Mouse (Mus musculus) kidney, postnatal 0 days (tissue): Measurements from ENCODE around the gene Dnah7a. TPM values are rescaled to one million over a fixed set of nuclear protein-coding genes. Genes with fewer than 3 reads are reported as not detected.
"Not testable (repeated sequence)": the region's sequence is repeated elsewhere in the genome, so short reads cannot be mapped to it uniquely, and the experiment has no call there.

Experiments used
- ATAC-seq: fragments of 200-750 bp; cut with Nextera tagmentation; replicated peaks from 2 replicates; pipeline ENCODE4 v1.8.0; 2017; ENCODE audit warnings: low read depth, moderate number of reproducible peaks, moderate TSS enrichment, moderate library complexity; ENCODE audit not compliant: low FRiP score
- DNase-seq: peaks from one replicate; pipeline ENCODE4 v3.0.0-alpha.2; 2016; ENCODE audit warnings: low spot score
- H3K27ac ChIP-seq: fragments of 300-500 bp; sonication (generic); 2 replicates; pipeline ENCODE4 v1.5.1; 2014; ENCODE audit warnings: mild to moderate bottlenecking
- H3K27me3 ChIP-seq: fragments of 300-500 bp; sonication (generic); 2 replicates; pipeline ENCODE4 v1.6.1; 2014; ENCODE audit warnings: low read length, mixed read lengths; ENCODE audit not compliant: insufficient read depth
- H3K36me3 ChIP-seq: fragments of 300-500 bp; sonication (generic); 2 replicates; pipeline ENCODE4 v1.6.1; 2014; ENCODE audit warnings: low read length, mixed read lengths; ENCODE audit not compliant: insufficient read depth
- H3K4me1 ChIP-seq: fragments of 300-500 bp; sonication (generic); replicated peaks from 2 replicates; pipeline ENCODE4 v1.6.1; 2014; ENCODE audit warnings: antibody characterized with exemption, low read length, mixed read lengths; ENCODE audit not compliant: insufficient read depth
- H3K4me2 ChIP-seq: fragments of 300-500 bp; sonication (generic); 2 replicates; pipeline ENCODE4 v1.6.1; 2014; ENCODE audit warnings: mild to moderate bottlenecking, low read length, moderate library complexity, mixed read lengths
- H3K4me3 ChIP-seq: fragments of 300-500 bp; sonication (generic); replicated peaks from 2 replicates; pipeline ENCODE4 v1.5.1; 2014; ENCODE audit warnings: low read depth, low read length
- H3K9ac ChIP-seq: fragments of 300-500 bp; sonication (generic); 2 replicates; pipeline ENCODE4 v1.6.1; 2014; ENCODE audit warnings: low read depth, low read length
- H3K9me3 ChIP-seq: fragments of 300-500 bp; sonication (generic); replicated peaks from 2 replicates; pipeline ENCODE4 v1.6.1; 2016; ENCODE audit warnings: low read length, inconsistent platforms, mixed read lengths
- CTCF ChIP-seq: IDR thresholded peaks from 2 replicates; pipeline ENCODE4 v1.5.1; 2016; ENCODE audit warnings: antibody characterized with exemption, low read depth, mild to moderate bottlenecking, moderate library complexity
- WGBS: fragments of 180-500 bp; shearing (Covaris S2); extraction: QIAGEN DNeasy Blood & Tissue Kit; methylation state at CpG from one replicate; pipeline ENCODE4 v1.1.7; 2014; 5-methylcytosine and 5-hydroxymethylcytosine counted together
- polyA plus RNA-seq: library from polyadenylated mRNA; unstranded; fragments of >200 nt; fragmentation: Nextera tagmentation; extraction: Ambion mirVana; gene quantifications from 2 replicates; pipeline ENCODE4 v1.2.1, GENCODE M21; 2015

Gene Dnah7a
- polyA plus RNA-seq, 1 experiment from 2014 or later = 0.55 TPM

DNA sequence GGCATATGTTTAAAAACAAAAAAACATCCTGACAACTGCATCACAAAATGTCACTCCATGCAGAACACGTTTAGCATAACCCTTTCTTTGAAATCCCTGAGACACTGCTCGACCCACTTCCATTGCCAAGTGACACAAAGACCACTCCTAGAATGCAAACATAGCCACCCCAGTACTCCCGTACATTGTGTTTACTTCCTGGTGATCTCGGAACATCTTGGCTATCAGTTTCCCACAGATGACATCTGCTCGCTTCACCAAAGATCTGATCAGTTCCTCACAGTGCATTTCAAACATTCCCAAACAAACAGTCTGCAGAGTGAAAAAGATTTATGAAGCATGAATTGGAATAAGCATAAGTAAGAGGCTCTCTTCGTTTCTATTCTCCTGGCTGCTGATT is 76.6 kb downstream of the Dnah7a start:
- ATAC-seq = no peak
- no peak for TF ChIP-seq CTCF
- WGBS = 13% methylated on average over 6 of the region's 6 CpGs

DNA sequence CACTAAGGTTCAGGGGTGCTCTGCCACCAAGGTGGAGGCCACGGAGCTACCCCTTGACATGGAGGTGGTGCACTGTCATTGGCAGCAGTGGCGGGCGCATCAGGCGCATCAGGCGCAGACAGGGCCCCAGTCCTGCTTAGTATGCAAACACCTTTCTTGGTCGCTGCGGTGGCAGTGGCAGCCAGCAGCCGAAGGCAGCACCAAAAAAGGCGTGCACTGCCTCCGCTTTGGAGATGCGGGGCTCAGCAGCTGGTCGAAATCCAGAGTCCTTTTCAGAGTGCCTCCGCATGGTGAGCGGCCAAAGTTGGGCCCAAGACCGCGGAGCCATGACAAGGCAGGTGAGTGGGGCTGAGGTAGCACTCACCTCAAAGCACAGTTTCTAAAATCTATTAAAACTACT is 93.1 kb downstream of the Dnah7a start:
- ATAC-seq (no peak), DNase-seq (no peak)
- 93% methylated on average over 16 of the region's 16 CpGs for WGBS
- Histone ChIP-seq H3K9me3 (no peaks in the 10 kb centered on the region), H3K27me3 (no peaks in the 10 kb centered on the region), H3K9ac (no peak overlapping the region), H3K36me3 (no peaks in the 10 kb centered on the region), H3K4me2 (no peak overlapping the region), H3K27ac (no peak overlapping the region), H3K4me1 (no peaks in the 10 kb centered on the region), H3K4me3 (no peak overlapping the region)
- TF ChIP-seq CTCF = no peak

More for the DNA sequence above, 76.6 kb downstream of the Dnah7a start:
- H3K36me3 ChIP-seq = no peaks in the 10 kb centered on the region
- no peak overlapping the region for H3K27ac ChIP-seq
- DNase-seq = peak; percentile 9
- H3K27me3 ChIP-seq = no peaks in the 10 kb centered on the region
- H3K4me1 ChIP-seq = no peaks in the 10 kb centered on the region
- H3K9me3 ChIP-seq = no peaks in the 10 kb centered on the region
- no peak overlapping the region for H3K9ac ChIP-seq
- H3K4me3 ChIP-seq = no peak overlapping the region
- H3K4me2 ChIP-seq = no peak overlapping the region

GRCm38 (mm10) chr1:53581326-53581725 is 125.3 kb downstream of the Dnah7a start:
- not testable (repeated sequence) for H3K9ac ChIP-seq, H3K9me3 ChIP-seq, H3K4me1 ChIP-seq, ATAC-seq, DNase-seq, H3K4me2 ChIP-seq, H3K27me3 ChIP-seq, H3K36me3 ChIP-seq, H3K27ac ChIP-seq, H3K4me3 ChIP-seq
- 14% methylated on average over 1 of the region's 1 CpGs for WGBS

DNA sequence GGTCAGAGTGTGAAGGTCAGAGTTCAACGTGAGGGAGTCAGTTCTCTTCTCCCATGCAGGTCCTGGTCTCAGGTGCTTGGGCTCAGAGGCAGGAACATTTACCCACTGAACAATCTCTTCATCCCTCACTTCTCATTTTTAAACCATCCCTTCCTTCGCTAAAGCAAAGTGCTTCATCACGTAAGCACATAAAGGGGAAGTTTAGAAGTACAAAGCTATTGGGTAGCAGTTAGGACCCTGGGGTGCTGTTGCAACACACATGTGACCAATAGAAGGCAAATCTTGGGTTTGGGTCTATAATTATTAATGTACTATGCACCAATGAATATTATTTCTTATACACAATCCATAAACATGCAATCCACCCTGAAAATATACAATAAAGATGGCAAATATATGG is 148.7 kb downstream of the Dnah7a start:
- H3K4me1 ChIP-seq, H3K27me3 ChIP-seq, H3K9me3 ChIP-seq, H3K4me3 ChIP-seq, ATAC-seq, DNase-seq, H3K36me3 ChIP-seq, H3K27ac ChIP-seq, H3K9ac ChIP-seq, H3K4me2 ChIP-seq: not testable (repeated sequence)
- WGBS = 79% methylated on average over 3 of the region's 3 CpGs

- not testable (repeated sequence) for H3K4me2 ChIP-seq, DNase-seq, H3K9ac ChIP-seq, H3K9me3 ChIP-seq, H3K36me3 ChIP-seq, H3K27ac ChIP-seq, H3K4me3 ChIP-seq, H3K27me3 ChIP-seq, H3K4me1 ChIP-seq, ATAC-seq
- whole genome bisulfite sequencing = 95% methylated on average over 10 of the region's 10 CpGs
These were observed 159.6 kb downstream of the Dnah7a start for GRCm38 (mm10) chr1:53547018-53547417.

GRCm38 (mm10) chr1:53538356-53538755 is 168.2 kb downstream of the Dnah7a start:
- H3K9me3 ChIP-seq, H3K4me2 ChIP-seq, H3K4me1 ChIP-seq, H3K27me3 ChIP-seq, H3K9ac ChIP-seq, H3K27ac ChIP-seq, H3K36me3 ChIP-seq, DNase-seq, H3K4me3 ChIP-seq: not testable (repeated sequence)
- peak; percentile 79 for ATAC-seq
- 59% methylated on average over 2 of the region's 2 CpGs for WGBS

GRCm38 (mm10) chr1:53534826-53535225 is 171.8 kb downstream of the Dnah7a start:
- H3K9me3 ChIP-seq, DNase-seq, H3K27me3 ChIP-seq, H3K4me2 ChIP-seq, H3K27ac ChIP-seq, H3K9ac ChIP-seq, H3K4me1 ChIP-seq, H3K4me3 ChIP-seq, ATAC-seq, H3K36me3 ChIP-seq: not testable (repeated sequence)
- WGBS = 41% methylated on average over 1 of the region's 1 CpGs

- H3K9ac ChIP-seq, H3K27ac ChIP-seq, H3K4me2 ChIP-seq, DNase-seq, H3K4me3 ChIP-seq, H3K36me3 ChIP-seq, ATAC-seq, H3K4me1 ChIP-seq, H3K27me3 ChIP-seq, H3K9me3 ChIP-seq: not testable (repeated sequence)
- 88% methylated on average over 2 of the region's 2 CpGs for WGBS
These were observed 180.6 kb downstream of the Dnah7a start for GRCm38 (mm10) chr1:53526021-53526420.
